Mouse (Mus musculus): ENCODE results near the gene Nufip2. TPM values are rescaled to one million over a fixed set of nuclear protein-coding genes. Genes with fewer than 3 reads are reported as not detected.
"Not testable (repeated sequence)": the region's sequence is repeated elsewhere in the genome, so short reads cannot be mapped to it uniquely, and the experiment has no call there.

Gene Nufip2
- polyA plus RNA-seq, 1 experiment from 2014 or later, result 2.9 TPM

DNA sequence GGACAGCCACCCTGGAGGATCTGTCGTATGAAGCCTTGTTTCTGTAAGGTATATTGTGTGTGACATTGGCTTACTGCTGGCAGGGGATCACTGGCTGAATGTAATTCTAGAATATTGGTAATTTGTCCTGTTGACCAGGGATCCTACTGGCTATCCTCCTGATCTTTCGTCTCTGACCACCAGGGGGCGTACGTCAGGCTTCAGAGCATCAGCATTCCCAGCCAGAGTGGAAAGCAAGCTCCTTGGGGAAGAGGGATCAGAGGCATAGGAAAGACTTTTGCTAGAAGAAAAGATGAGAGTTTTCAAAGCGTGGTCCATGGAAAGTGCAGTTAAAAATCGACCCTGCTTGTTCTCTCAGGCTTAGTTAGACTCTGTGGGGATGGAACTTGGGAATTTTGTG is 51.3 kb downstream of the Nufip2 start:
- Histone ChIP-seq H3K9ac (ENCODE audit: low read length) (no peak overlapping the region), H3K4me3 (ENCODE audit: low read length) (no peak overlapping the region), H3K9me3 (replicated peaks; ENCODE audit: control insufficient read depth, low read length) (no peaks in the 10 kb centered on the region), H3K36me3 (ENCODE audit: control insufficient read depth, insufficient read depth) (no peaks in the 10 kb centered on the region), H3K27ac (ENCODE audit: low read length) (no peak overlapping the region), H3K4me1 (ENCODE audit: control insufficient read depth, insufficient read depth, low read length) (no peaks in the 10 kb centered on the region), H3K4me2 (ENCODE audit: low read depth, low read length) (no peak overlapping the region), H3K27me3 (ENCODE audit: control insufficient read depth, insufficient read depth, low read length) (no peaks in the 10 kb centered on the region)
- 2% methylated on average over 6 of the region's 6 CpGs for WGBS
- ATAC-seq (replicated peaks; ENCODE audit: extremely low read depth, insufficient read depth, low FRiP score), result no peak

- no peaks in the 10 kb centered on the region for H3K27me3 ChIP-seq (ENCODE audit: control insufficient read depth, insufficient read depth, low read length)
- H3K9ac ChIP-seq (ENCODE audit: low read length), result no peak overlapping the region
- ATAC-seq (replicated peaks; ENCODE audit: extremely low read depth, insufficient read depth, low FRiP score), result no peak
- no peak overlapping the region for H3K4me3 ChIP-seq (ENCODE audit: low read length)
- 56% methylated on average over 7 of the region's 7 CpGs for WGBS
- no peaks in the 10 kb centered on the region for H3K36me3 ChIP-seq (ENCODE audit: control insufficient read depth, insufficient read depth)
- no peak overlapping the region for H3K4me2 ChIP-seq (ENCODE audit: low read depth, low read length)
- no peaks in the 10 kb centered on the region for H3K4me1 ChIP-seq (ENCODE audit: control insufficient read depth, insufficient read depth, low read length)
- no peaks in the 10 kb centered on the region for H3K9me3 ChIP-seq (replicated peaks; ENCODE audit: control insufficient read depth, low read length)
- H3K27ac ChIP-seq (ENCODE audit: low read length), result no peak overlapping the region
Observed at GRCm38 (mm10) chr11:77738555-77738954, 52.6 kb downstream of the Nufip2 start.

DNA sequence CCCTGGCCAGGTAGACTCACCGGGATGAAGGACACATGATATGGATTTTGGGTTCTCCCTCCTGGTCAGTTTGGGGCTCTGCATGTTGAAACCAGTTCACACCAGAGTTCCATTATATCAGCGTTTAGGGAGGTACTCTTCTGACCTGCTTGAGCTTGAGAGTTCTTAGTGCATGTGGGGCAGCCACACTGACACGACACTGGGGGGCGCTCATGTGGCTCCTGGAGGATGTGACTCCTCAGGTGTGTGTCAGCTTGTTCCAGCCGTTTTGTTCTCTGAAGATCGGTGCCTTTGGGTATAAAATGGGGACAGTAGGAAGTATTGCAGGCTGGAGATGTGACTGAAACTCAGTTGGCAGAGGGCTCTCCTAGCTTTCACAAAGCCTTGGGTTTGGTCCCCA is 58.0 kb downstream of the Nufip2 start:
- no peaks in the 10 kb centered on the region for H3K4me1 ChIP-seq (ENCODE audit: control insufficient read depth, insufficient read depth, low read length)
- H3K27me3 ChIP-seq (ENCODE audit: control insufficient read depth, insufficient read depth, low read length), result no peaks in the 10 kb centered on the region
- no peak for ATAC-seq (replicated peaks; ENCODE audit: extremely low read depth, insufficient read depth, low FRiP score)
- H3K9me3 ChIP-seq (replicated peaks; ENCODE audit: control insufficient read depth, low read length), result no peaks in the 10 kb centered on the region
- H3K9ac ChIP-seq (ENCODE audit: low read length), result no peak overlapping the region
- H3K27ac ChIP-seq (ENCODE audit: low read length), result no peak overlapping the region
- 23% methylated on average over 6 of the region's 6 CpGs for WGBS
- H3K4me2 ChIP-seq (ENCODE audit: low read depth, low read length), result no peak overlapping the region
- H3K4me3 ChIP-seq (ENCODE audit: low read length), result no peak overlapping the region
- H3K36me3 ChIP-seq (ENCODE audit: control insufficient read depth, insufficient read depth), result no peaks in the 10 kb centered on the region

- H3K4me1 ChIP-seq (ENCODE audit: control insufficient read depth, insufficient read depth, low read length), result no peaks in the 10 kb centered on the region
- WGBS, result 86% methylated on average over 4 of the region's 4 CpGs
- no peak overlapping the region for H3K9ac ChIP-seq (ENCODE audit: low read length)
- H3K4me3 ChIP-seq (ENCODE audit: low read length), result no peak overlapping the region
- no peaks in the 10 kb centered on the region for H3K27me3 ChIP-seq (ENCODE audit: control insufficient read depth, insufficient read depth, low read length)
- H3K27ac ChIP-seq (ENCODE audit: low read length), result no peak overlapping the region
- no peaks in the 10 kb centered on the region for H3K9me3 ChIP-seq (replicated peaks; ENCODE audit: control insufficient read depth, low read length)
- H3K36me3 ChIP-seq (ENCODE audit: control insufficient read depth, insufficient read depth), result no peaks in the 10 kb centered on the region
- H3K4me2 ChIP-seq (ENCODE audit: low read depth, low read length), result no peak overlapping the region
- ATAC-seq (replicated peaks; ENCODE audit: extremely low read depth, insufficient read depth, low FRiP score), result no peak
Observed at GRCm38 (mm10) chr11:77746652-77747051, 60.7 kb downstream of the Nufip2 start.

GRCm38 (mm10) chr11:77747103-77747502 is 61.1 kb downstream of the Nufip2 start:
- WGBS, result 94% methylated on average over 13 of the region's 15 CpGs

GRCm38 (mm10) chr11:77748996-77749395 is 63.0 kb downstream of the Nufip2 start:
- Histone ChIP-seq H3K36me3 (ENCODE audit: control insufficient read depth, insufficient read depth) (no peaks in the 10 kb centered on the region), H3K4me3 (ENCODE audit: low read length) (no peak overlapping the region), H3K4me2 (ENCODE audit: low read depth, low read length) (no peak overlapping the region), H3K9me3 (replicated peaks; ENCODE audit: control insufficient read depth, low read length) (no peaks in the 10 kb centered on the region), H3K4me1 (ENCODE audit: control insufficient read depth, insufficient read depth, low read length) (no peaks in the 10 kb centered on the region), H3K27me3 (ENCODE audit: control insufficient read depth, insufficient read depth, low read length) (no peaks in the 10 kb centered on the region), H3K9ac (ENCODE audit: low read length) (no peak overlapping the region), H3K27ac (ENCODE audit: low read length) (no peak overlapping the region)
- ATAC-seq (replicated peaks; ENCODE audit: extremely low read depth, insufficient read depth, low FRiP score), result no peak
- WGBS, result 79% methylated on average over 5 of the region's 5 CpGs

More at GRCm38 (mm10) chr11:77747103-77747502, 61.1 kb downstream of the Nufip2 start:
- not testable (repeated sequence) for ATAC-seq (replicated peaks; ENCODE audit: extremely low read depth, insufficient read depth, low FRiP score); H3K27me3 ChIP-seq (ENCODE audit: control insufficient read depth, insufficient read depth, low read length); H3K36me3 ChIP-seq (ENCODE audit: control insufficient read depth, insufficient read depth); H3K9ac ChIP-seq (ENCODE audit: low read length); H3K4me2 ChIP-seq (ENCODE audit: low read depth, low read length); H3K4me3 ChIP-seq (ENCODE audit: low read length); H3K9me3 ChIP-seq (replicated peaks; ENCODE audit: control insufficient read depth, low read length); H3K27ac ChIP-seq (ENCODE audit: low read length); H3K4me1 ChIP-seq (ENCODE audit: control insufficient read depth, insufficient read depth, low read length)

DNA sequence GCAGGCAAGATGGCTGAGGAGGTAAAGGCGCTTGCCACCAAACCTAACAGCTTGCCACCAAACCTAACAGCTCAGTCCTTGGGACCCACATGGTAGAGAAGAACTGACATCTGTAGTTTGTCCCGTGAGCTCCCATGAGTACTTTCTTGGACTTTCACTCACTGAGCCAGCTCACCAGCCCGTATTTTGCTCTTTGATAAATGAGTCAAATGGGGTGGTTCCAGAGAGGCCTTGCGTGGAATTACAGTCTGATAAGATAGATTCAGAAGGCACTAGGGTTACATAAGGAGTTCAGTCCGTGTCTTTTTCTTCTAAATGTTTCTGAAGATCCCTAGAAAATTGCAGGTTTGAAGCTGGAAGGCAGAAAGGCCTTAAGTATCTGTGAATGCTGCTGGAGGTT is 66.6 kb downstream of the Nufip2 start:
- H3K36me3 ChIP-seq (ENCODE audit: control insufficient read depth, insufficient read depth), result no peaks in the 10 kb centered on the region
- H3K4me2 ChIP-seq (ENCODE audit: low read depth, low read length), result no peak overlapping the region
- ATAC-seq (replicated peaks; ENCODE audit: extremely low read depth, insufficient read depth, low FRiP score), result no peak
- no peaks in the 10 kb centered on the region for H3K27me3 ChIP-seq (ENCODE audit: control insufficient read depth, insufficient read depth, low read length)
- no peak overlapping the region for H3K27ac ChIP-seq (ENCODE audit: low read length)
- H3K4me3 ChIP-seq (ENCODE audit: low read length), result no peak overlapping the region
- no peaks in the 10 kb centered on the region for H3K4me1 ChIP-seq (ENCODE audit: control insufficient read depth, insufficient read depth, low read length)
- H3K9ac ChIP-seq (ENCODE audit: low read length), result no peak overlapping the region
- WGBS, result 60% methylated on average over 5 of the region's 5 CpGs
- H3K9me3 ChIP-seq (replicated peaks; ENCODE audit: control insufficient read depth, low read length), result no peaks in the 10 kb centered on the region

DNA sequence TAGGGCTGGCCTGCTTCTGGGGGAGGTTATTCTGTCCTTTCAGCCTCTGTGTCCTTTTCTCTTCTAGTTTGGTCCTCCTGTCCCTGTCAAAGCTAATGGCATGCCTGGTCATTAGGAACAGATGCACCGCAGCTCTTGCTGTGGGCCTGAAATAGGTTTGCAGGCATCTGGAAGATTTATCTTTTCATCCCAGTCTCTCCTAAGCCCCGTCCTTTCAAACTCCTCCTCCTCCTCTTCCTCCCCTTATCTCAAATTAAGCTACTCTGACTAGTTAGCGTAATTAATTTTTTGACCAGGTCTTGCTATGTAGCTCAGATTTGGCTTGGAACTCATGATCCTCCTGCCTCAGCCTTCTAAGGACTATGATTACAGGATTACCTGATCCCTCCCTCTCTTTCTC is 67.5 kb downstream of the Nufip2 start:
- no peaks in the 10 kb centered on the region for H3K27me3 ChIP-seq (ENCODE audit: control insufficient read depth, insufficient read depth, low read length)

DNA sequence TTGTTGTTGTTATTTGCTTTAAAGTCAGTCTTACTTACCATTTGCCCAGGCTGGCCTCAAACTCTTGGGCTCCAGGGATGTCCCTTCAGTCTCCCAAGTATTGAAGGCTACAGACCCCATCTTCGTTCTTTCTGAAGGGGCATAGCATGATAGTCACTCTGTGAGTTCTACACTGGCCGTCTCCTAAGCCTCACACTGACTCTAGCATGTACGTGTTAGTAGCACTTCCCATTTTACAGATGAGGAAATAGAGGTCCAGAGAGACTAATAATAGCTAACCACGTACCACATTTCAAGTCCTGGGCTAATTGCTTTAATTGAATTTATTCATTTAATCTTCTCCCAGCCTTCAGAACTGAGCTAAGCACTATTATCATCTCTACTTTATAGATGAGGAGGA is 74.1 kb downstream of the Nufip2 start:
- Histone ChIP-seq H3K9me3 (replicated peaks; ENCODE audit: control insufficient read depth, low read length) (no peaks in the 10 kb centered on the region), H3K9ac (ENCODE audit: low read length) (no peak overlapping the region), H3K4me3 (ENCODE audit: low read length) (no peak overlapping the region), H3K27me3 (ENCODE audit: control insufficient read depth, insufficient read depth, low read length) (no peaks in the 10 kb centered on the region), H3K4me2 (ENCODE audit: low read depth, low read length) (no peak overlapping the region), H3K4me1 (ENCODE audit: control insufficient read depth, insufficient read depth, low read length) (peaks cover 16% of the 10 kb centered on the region), H3K36me3 (ENCODE audit: control insufficient read depth, insufficient read depth) (no peaks in the 10 kb centered on the region), H3K27ac (ENCODE audit: low read length) (no peak overlapping the region)
- ATAC-seq (replicated peaks; ENCODE audit: extremely low read depth, insufficient read depth, low FRiP score), result no peak
- 83% methylated on average over 4 of the region's 4 CpGs for WGBS

More for the DNA sequence above, 67.5 kb downstream of the Nufip2 start:
- Histone ChIP-seq H3K4me2 (ENCODE audit: low read depth, low read length) (no peak overlapping the region), H3K4me3 (ENCODE audit: low read length) (no peak overlapping the region), H3K9me3 (replicated peaks; ENCODE audit: control insufficient read depth, low read length) (no peaks in the 10 kb centered on the region), H3K36me3 (ENCODE audit: control insufficient read depth, insufficient read depth) (no peaks in the 10 kb centered on the region), H3K27ac (ENCODE audit: low read length) (no peak overlapping the region), H3K4me1 (ENCODE audit: control insufficient read depth, insufficient read depth, low read length) (no peaks in the 10 kb centered on the region), H3K9ac (ENCODE audit: low read length) (no peak overlapping the region)
- ATAC-seq (replicated peaks; ENCODE audit: extremely low read depth, insufficient read depth, low FRiP score), result no peak
- 59% methylated on average over 3 of the region's 3 CpGs for WGBS

All from heart, embryonic 16.5 days (tissue).